Mouse (Mus musculus): ENCODE data around the gene Dennd1c. TPM values are rescaled to one million over a fixed set of nuclear protein-coding genes. Genes with fewer than 3 reads are reported as not detected.

The Dennd1c gene
- polyA plus RNA-seq (2015; fragmentation: Nextera tagmentation; extraction: Ambion mirVana), result 4.7 and 6.0 TPM in 2 replicates

DNA sequence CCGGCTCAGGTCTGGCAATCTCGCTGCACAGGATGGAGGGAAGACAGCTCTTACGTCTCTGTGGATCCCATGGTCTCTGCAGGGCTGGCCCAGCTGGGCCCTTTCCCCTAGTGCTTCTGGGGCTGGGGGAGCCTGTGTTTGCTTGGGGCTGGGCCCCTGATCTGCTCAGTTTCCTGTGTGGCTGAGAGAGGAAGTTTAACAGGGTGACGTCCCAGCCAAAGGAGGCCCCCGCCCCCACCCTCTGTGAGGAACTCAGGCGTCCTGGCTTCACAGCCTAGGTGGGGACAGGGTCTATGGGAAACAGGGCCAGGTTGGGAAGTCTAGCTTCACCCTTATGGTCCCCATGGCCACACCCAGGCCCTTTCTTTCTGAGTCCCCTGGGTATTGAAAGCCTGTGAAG is at the start of gene Dennd1c:
Gene Dennd1c (minus strand): TSS at position 179 of the 400 bp plus-strand sequence.
- Histone ChIP-seq H3K27me3 (no peaks in the 10 kb centered on the region), H3K9me3 (replicated peaks) (no peaks in the 10 kb centered on the region), H3K27ac (no peak within 1 kb of the TSS), H3K4me1 (peaks cover 3% of the 10 kb centered on the region; the same call in 1 of the 2 replicates), H3K4me3 (replicated peaks) (no peak within 1 kb of the TSS), H3K9ac (no peak within 1 kb of the TSS), H3K36me3 (no peaks in the 10 kb centered on the region), H3K4me2 (no peak within 1 kb of the TSS)
- peak; percentile 27; the same call in 1 of the 2 replicates for ATAC-seq (replicated peaks; ENCODE audit: low FRiP score)
- 36% methylated on average over 6 of the region's 6 CpGs for WGBS

DNA sequence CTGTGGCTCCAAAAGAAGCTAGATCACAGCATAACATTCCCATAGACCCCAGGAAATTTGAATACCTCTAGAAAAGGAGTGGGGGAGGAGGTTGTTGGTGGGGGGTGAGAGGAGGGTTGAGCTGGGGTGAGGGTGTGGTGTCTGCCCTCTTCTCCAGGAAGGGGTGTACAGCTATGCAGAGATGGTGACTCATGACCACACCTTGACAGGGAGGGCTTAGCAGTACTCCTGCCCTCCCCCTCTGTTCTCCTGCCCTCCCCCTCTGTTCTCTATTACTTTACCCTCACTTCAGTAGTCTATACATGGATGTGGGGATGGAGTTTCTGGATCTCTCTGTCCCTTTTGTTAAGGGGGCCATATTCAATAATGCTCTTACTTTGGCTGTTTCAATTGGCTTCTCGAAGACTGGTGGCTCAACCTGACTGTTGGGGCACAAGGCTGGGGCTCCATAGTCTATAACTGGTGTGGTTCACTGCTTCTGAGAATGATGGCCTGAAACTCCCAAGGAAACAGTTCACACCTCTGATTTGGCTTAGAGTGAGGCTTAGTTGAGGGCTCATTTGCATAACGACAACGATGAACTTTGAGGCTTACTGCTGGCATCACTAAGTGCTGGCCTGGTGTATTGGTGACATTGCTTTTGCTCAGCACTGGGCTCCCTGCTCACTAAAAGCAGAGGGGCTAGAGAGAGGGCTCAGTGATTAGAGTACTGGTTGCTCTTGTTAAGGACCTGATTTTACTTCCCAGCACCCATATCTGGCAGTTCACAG is 47.7 kb upstream of the Dennd1c start:
- H3K36me3 ChIP-seq, result no peaks in the 10 kb centered on the region
- no peaks in the 10 kb centered on the region for H3K27me3 ChIP-seq
- H3K9me3 ChIP-seq (replicated peaks), result no peaks in the 10 kb centered on the region
- H3K4me3 ChIP-seq (replicated peaks), result no peak overlapping the region
- H3K27ac ChIP-seq, result no peak overlapping the region
- no peak overlapping the region for H3K9ac ChIP-seq
- 53% methylated on average over 3 of the region's 3 CpGs for WGBS
- H3K4me2 ChIP-seq, result no peak overlapping the region
- H3K4me1 ChIP-seq, result no peaks in the 10 kb centered on the region
- ATAC-seq (replicated peaks; ENCODE audit: low FRiP score), result no peak

- Histone ChIP-seq H3K9ac (no peak overlapping the region), H3K27me3 (no peaks in the 10 kb centered on the region), H3K4me2 (no peak overlapping the region), H3K27ac (no peak overlapping the region), H3K4me1 (no peaks in the 10 kb centered on the region), H3K4me3 (replicated peaks) (no peak overlapping the region), H3K36me3 (no peaks in the 10 kb centered on the region), H3K9me3 (replicated peaks) (no peaks in the 10 kb centered on the region)
- ATAC-seq (replicated peaks; ENCODE audit: low FRiP score), result no peak
- 79% methylated on average over 4 of the region's 4 CpGs for WGBS
Measured at GRCm38 (mm10) chr17:57124792-57125191, 46.5 kb upstream of the Dennd1c start.

GRCm38 (mm10) chr17:57123192-57124118 is 45.1 kb upstream of the Dennd1c start:
- WGBS, result 88% methylated on average over 11 of the region's 11 CpGs
- H3K27ac ChIP-seq, result no peak overlapping the region

DNA sequence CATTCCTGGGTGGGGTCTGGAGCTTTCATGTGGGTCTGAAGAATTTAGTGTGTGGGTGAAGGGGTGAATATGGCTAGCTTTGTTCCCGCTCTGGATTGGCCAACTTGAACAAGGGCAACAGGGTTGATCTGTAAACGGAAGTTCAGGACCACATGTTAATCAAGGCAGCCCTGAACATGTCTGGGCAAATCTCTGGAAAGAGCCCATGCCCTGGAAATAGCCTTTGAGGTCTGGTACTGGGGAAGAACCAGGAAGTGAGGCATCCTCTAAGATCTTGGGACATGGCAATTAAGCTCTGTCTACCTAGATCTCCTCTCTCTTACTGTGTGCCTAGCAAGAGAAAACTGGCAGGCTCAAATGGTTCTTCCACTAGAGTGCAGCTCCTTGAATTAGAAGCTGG is 43.5 kb upstream of the Dennd1c start:
- no peaks in the 10 kb centered on the region for H3K9me3 ChIP-seq (replicated peaks)
- no peak overlapping the region for H3K27ac ChIP-seq
- no peaks in the 10 kb centered on the region for H3K36me3 ChIP-seq
- H3K4me1 ChIP-seq, result peaks cover 5% of the 10 kb centered on the region
- 0 out of 2 replicates have a peak, but pooled peaks cover 2% of the 10 kb centered on the region for H3K27me3 ChIP-seq
- no peak overlapping the region for H3K4me2 ChIP-seq
- no peak for ATAC-seq (replicated peaks; ENCODE audit: low FRiP score)
- no peak overlapping the region for H3K4me3 ChIP-seq (replicated peaks)
- H3K9ac ChIP-seq, result no peak overlapping the region
- WGBS, result 75% methylated on average over 2 of the region's 2 CpGs

More at GRCm38 (mm10) chr17:57123192-57124118, 45.1 kb upstream of the Dennd1c start:
- Histone ChIP-seq H3K9me3 (replicated peaks) (no peaks in the 10 kb centered on the region), H3K4me2 (no peak overlapping the region), H3K36me3 (no peaks in the 10 kb centered on the region), H3K4me3 (replicated peaks) (no peak overlapping the region), H3K9ac (no peak overlapping the region), H3K4me1 (peaks cover 5% of the 10 kb centered on the region), H3K27me3 (no peaks in the 10 kb centered on the region)
- ATAC-seq (replicated peaks; ENCODE audit: low FRiP score), result no peak

GRCm38 (mm10) chr17:57118524-57119349 is 40.4 kb upstream of the Dennd1c start:
- peak; percentile 96 for ATAC-seq (replicated peaks; ENCODE audit: low FRiP score)
- Histone ChIP-seq H3K9me3 (replicated peaks) (no peaks in the 10 kb centered on the region), H3K36me3 (no peaks in the 10 kb centered on the region), H3K27ac (0 out of 2 replicates have a peak overlapping the region, but pooled peaks have one; percentile 10), H3K27me3 (0 out of 2 replicates have a peak, but pooled peaks cover 6% of the 10 kb centered on the region), H3K4me3 (replicated peaks) (peak overlapping the region; percentile 7; the same call in 1 of the 2 replicates), H3K4me2 (peak overlapping the region; percentile 45), H3K9ac (no peak overlapping the region), H3K4me1 (peaks cover 5% of the 10 kb centered on the region)
- WGBS, result 1% methylated on average over 11 of the region's 11 CpGs

- 77% methylated on average over 2 of the region's 2 CpGs for WGBS
- Histone ChIP-seq H3K27ac (no peak overlapping the region), H3K9me3 (replicated peaks) (no peaks in the 10 kb centered on the region), H3K4me1 (peaks cover 5% of the 10 kb centered on the region), H3K4me3 (replicated peaks) (no peak overlapping the region), H3K9ac (no peak overlapping the region), H3K27me3 (0 out of 2 replicates have a peak, but pooled peaks cover 6% of the 10 kb centered on the region), H3K4me2 (no peak overlapping the region), H3K36me3 (no peaks in the 10 kb centered on the region)
- ATAC-seq (replicated peaks; ENCODE audit: low FRiP score), result no peak
Measured at GRCm38 (mm10) chr17:57116801-57117200, 38.5 kb upstream of the Dennd1c start.

DNA sequence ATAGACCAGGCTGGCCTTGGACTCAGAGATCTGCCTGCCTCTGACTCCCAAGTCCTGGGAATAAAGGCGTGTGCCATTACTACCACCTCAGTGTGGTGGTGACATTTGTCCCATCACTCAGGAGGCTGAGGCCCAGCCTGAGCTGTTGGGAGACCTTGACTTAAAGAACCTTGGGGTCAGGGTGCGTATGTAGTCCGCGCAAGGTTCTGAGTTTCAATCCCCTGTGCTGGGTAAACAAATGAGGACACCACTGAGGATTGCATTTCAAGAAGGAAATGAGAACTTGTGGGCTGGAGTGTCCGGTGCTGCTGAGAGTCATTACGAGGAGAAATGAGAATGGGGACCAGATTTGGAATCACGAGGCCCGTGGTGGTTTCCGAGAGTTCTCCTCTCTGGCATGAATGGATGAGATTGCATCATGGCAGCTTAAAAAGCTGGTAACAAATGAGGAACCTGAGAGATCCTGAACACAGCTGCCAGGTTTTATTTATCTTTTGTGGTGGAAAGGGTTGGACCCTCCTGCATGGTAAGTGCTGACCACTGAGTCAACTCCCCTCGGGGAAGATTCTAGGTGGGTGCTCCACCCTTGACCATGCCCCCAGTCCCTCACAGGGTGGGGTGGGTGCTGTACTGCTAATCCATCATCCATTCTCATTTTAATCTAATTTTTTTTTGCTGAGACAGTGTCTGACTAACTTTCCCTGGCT is 34.6 kb upstream of the Dennd1c start:
- H3K4me2 ChIP-seq, result no peak overlapping the region
- H3K27ac ChIP-seq, result no peak overlapping the region
- no peak overlapping the region for H3K4me3 ChIP-seq (replicated peaks)
- no peak overlapping the region for H3K9ac ChIP-seq
- H3K36me3 ChIP-seq, result no peaks in the 10 kb centered on the region
- 0 out of 2 replicates have a peak, but pooled peaks cover 6% of the 10 kb centered on the region for H3K27me3 ChIP-seq
- ATAC-seq (replicated peaks; ENCODE audit: low FRiP score), result no peak
- no peaks in the 10 kb centered on the region for H3K4me1 ChIP-seq
- H3K9me3 ChIP-seq (replicated peaks), result no peaks in the 10 kb centered on the region
- WGBS, result 73% methylated on average over 10 of the region's 10 CpGs

GRCm38 (mm10) chr17:57110005-57110404 is 31.7 kb upstream of the Dennd1c start:
- ATAC-seq (replicated peaks; ENCODE audit: low FRiP score), result no peak
- no peak overlapping the region for H3K9ac ChIP-seq
- no peaks in the 10 kb centered on the region for H3K27me3 ChIP-seq
- H3K4me2 ChIP-seq, result no peak overlapping the region
- H3K4me3 ChIP-seq (replicated peaks), result no peak overlapping the region
- WGBS, result 93% methylated on average over 1 of the region's 1 CpGs
- H3K27ac ChIP-seq, result no peak overlapping the region
- peaks cover 15% of the 10 kb centered on the region for H3K4me1 ChIP-seq
- no peaks in the 10 kb centered on the region for H3K9me3 ChIP-seq (replicated peaks)
- no peaks in the 10 kb centered on the region for H3K36me3 ChIP-seq

DNA sequence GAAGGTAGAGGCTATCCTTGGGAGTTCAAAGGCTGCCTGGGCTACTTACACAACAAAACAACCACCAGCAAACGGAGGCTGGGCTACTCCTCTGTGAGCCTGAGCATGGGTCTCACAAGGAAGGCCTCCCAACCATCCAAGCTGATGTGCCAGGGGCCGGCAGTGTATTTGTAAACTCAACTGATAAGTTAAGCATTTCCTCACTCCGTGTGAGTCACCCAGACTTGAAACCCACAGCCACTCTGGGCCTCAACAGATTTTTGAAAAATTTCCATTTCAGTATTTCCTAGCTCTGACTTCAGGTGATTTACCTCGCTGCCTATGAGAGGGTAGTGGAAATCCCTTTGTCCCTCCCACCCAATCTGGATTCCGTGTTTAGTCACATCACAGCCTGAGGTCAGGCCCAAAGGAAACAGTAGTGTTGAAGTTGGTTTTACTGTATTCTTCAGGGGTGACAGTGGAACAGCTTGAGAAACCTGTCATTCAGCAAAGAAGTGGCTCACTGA is 30.4 kb upstream of the Dennd1c start:
- Histone ChIP-seq H3K36me3 (no peaks in the 10 kb centered on the region), H3K27me3 (no peaks in the 10 kb centered on the region), H3K4me3 (replicated peaks) (no peak overlapping the region), H3K27ac (no peak overlapping the region), H3K9ac (no peak overlapping the region), H3K4me2 (no peak overlapping the region), H3K4me1 (peaks cover 27% of the 10 kb centered on the region), H3K9me3 (replicated peaks) (no peaks in the 10 kb centered on the region)
- WGBS, result 50% methylated on average over 5 of the region's 5 CpGs
- ATAC-seq (replicated peaks; ENCODE audit: low FRiP score), result no peak
